ENCODE assay signal across 8 mouse cellular contexts in the genomic region with DNA sequence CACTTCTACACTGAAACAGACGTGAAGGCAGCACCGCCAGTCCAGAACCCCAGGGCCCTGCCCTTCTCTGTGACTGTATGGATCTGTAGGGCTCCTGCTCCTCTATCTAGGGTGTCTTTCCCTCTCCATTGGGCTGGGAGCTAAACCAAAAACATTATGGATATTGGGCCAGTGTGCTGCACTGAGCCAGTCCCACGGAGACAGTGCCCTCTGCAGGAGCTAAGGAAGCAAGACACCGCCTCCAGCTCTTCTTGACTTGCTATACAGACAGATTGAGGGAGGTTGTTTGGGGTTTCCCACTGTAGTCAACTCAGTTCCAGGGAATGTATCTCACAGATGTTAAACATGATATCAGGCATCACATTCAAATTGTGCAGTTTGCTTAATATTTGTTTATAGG. TPM values are rescaled to one million over a fixed set of nuclear protein-coding genes. Genes with fewer than 3 reads are reported as not detected.
DNase-seq lines count a peak whose midpoint lies in the region; ATAC-seq and TF ChIP-seq lines count a peak whose summit lies in the region.

No protein-coding gene starts in this region.

- H3K9ac ChIP-seq in heart, postnatal 0 days (replicated peaks; ENCODE audit: low read depth, low read length), result no peak overlapping the region

- TF ChIP-seq CTCF in heart, postnatal 0 days (IDR thresholded peaks at IDR 0.05; ENCODE audit: low read depth), result peak; percentile 51
- TF ChIP-seq CTCF in thymus, adult 2 months (IDR thresholded peaks at IDR 0.05; ENCODE audit: borderline replicate concordance, control insufficient read depth, extremely low read depth, insufficient read depth, low read length, poor library complexity), result 0 out of 2 replicates have a peak, but pooled peaks have one; percentile 22

- no peaks in the 10 kb centered on the region for H3K9me3 ChIP-seq in heart, postnatal 0 days (replicated peaks; ENCODE audit: control insufficient read depth, low read length)

- 59% methylated on average over 4 of the region's 4 CpGs for WGBS in heart, postnatal 0 days
- 71% methylated on average over 4 of the region's 4 CpGs for WGBS in thymus, adult 2 months

- no peak overlapping the region for H3K4me3 ChIP-seq in heart, postnatal 0 days (ENCODE audit: low read depth, low read length)
- H3K4me3 ChIP-seq in thymus, adult 2 months (ENCODE audit: control insufficient read depth, insufficient read depth, low read length), result no peak overlapping the region

- H3K27ac ChIP-seq in heart, postnatal 0 days (ENCODE audit: low read depth), result no peak overlapping the region
- H3K27ac ChIP-seq in thymus, adult 2 months (ENCODE audit: control insufficient read depth, insufficient read depth, low read length), result no peak overlapping the region

- no peak for ATAC-seq in heart, postnatal 0 days (ENCODE audit: insufficient read depth, low read depth)
- 0 out of 2 replicates have a peak, but pooled peaks have one; percentile 39 for ATAC-seq in erythroid progenitor cell, adult 5-6 weeks (replicated peaks; ENCODE audit: low FRiP score, poor library complexity, severe bottlenecking)

- H3K27me3 ChIP-seq in heart, postnatal 0 days (ENCODE audit: control insufficient read depth, insufficient read depth, low read length), result no peaks in the 10 kb centered on the region
- no peaks in the 10 kb centered on the region for H3K27me3 ChIP-seq in thymus, adult 2 months (ENCODE audit: control insufficient read depth, insufficient read depth, low read length)

- no peaks in the 10 kb centered on the region for H3K36me3 ChIP-seq in heart, postnatal 0 days (replicated peaks; ENCODE audit: control insufficient read depth, insufficient read depth, low read length)
- H3K36me3 ChIP-seq in thymus, adult 2 months (ENCODE audit: control insufficient read depth, insufficient read depth, low read length), result no peaks in the 10 kb centered on the region

- no peak for DNase-seq in heart, postnatal 0 days (ENCODE audit: low spot score)
- no peak for DNase-seq in heart, adult 18-20 months
- no peak for DNase-seq in thymus, adult 2 months
- DNase-seq in thymus, adult 18-20 months, result no peak
- peak; percentile 53 to 60 for DNase-seq in right cerebral cortex, postnatal 10 days (ENCODE audit: low spot score in 2 of 2)
- no peak for DNase-seq in layer of hippocampus, postnatal 36 days
- no peak for DNase-seq in gastrocnemius, postnatal 25 days

- TF ChIP-seq EP300 in heart, postnatal 0 days (IDR thresholded peaks at IDR 0.05; ENCODE audit: low read depth), result no peak

- H3K4me2 ChIP-seq in heart, postnatal 0 days (ENCODE audit: low read depth, low read length), result no peak overlapping the region

- H3K4me1 ChIP-seq in heart, postnatal 0 days (ENCODE audit: control insufficient read depth, insufficient read depth), result no peaks in the 10 kb centered on the region
- no peaks in the 10 kb centered on the region for H3K4me1 ChIP-seq in thymus, adult 2 months (replicated peaks; ENCODE audit: control insufficient read depth, insufficient read depth, low read length)

- no peak for TF ChIP-seq POLR2A in thymus, adult 2 months (IDR thresholded peaks at IDR 0.05; ENCODE audit: control insufficient read depth, extremely low read depth, insufficient read depth, low read length, poor library complexity)

RNA-seq across cellular contexts. Expression of a gene that starts 24.1 kb away (rescaled TPM):
- total RNA-seq in heart, postnatal 0 days (2014; rRNA removed; ENCODE audit: low replicate concordance), result 5.1 TPM in 1 of 2 replicates, not detected in the other
- 0.15 and 0.18 TPM in 2 replicates for polyA plus RNA-seq in heart, postnatal 0 days (2015; fragmentation: Nextera tagmentation; extraction: Ambion mirVana)
- total RNA-seq in heart, adult 18-20 months (2021), result under 1 TPM in 1 of 2 experiments, not detected in 1; 0.18 TPM
- polyA plus RNA-seq in thymus, adult 2 months (2012; rRNA removed), result 5.1 and 5.3 TPM in 2 replicates
- not detected in 2 replicates for total RNA-seq in erythroid progenitor cell, adult 5-6 weeks (2015; ENCODE audit: low replicate concordance)
- total RNA-seq in erythroid progenitor cell, adult 5-6 weeks (2017; ENCODE audit: low replicate concordance), result not detected in 2 replicates
- 1 to 10 TPM; 1.6 to 4.7 TPM for total RNA-seq in layer of hippocampus, postnatal 36 days (2021)
- not detected for total RNA-seq in gastrocnemius, postnatal 25 days (2021)

Comparison
In these comparisons a context has a peak if more than half of its experiments do, and no peak if none do; other contexts are left out.
1. DNase-seq: peak in right cerebral cortex, postnatal 10 days (2 of 2); none in heart, postnatal 0 days (single experiment), heart, adult 18-20 months (0 of 2), thymus, adult 2 months (single experiment), thymus, adult 18-20 months (0 of 2), layer of hippocampus, postnatal 36 days (0 of 2) and gastrocnemius, postnatal 25 days (single experiment).